Comparison of ENCODE assay signal across 35 mouse cellular contexts in the genomic region with DNA sequence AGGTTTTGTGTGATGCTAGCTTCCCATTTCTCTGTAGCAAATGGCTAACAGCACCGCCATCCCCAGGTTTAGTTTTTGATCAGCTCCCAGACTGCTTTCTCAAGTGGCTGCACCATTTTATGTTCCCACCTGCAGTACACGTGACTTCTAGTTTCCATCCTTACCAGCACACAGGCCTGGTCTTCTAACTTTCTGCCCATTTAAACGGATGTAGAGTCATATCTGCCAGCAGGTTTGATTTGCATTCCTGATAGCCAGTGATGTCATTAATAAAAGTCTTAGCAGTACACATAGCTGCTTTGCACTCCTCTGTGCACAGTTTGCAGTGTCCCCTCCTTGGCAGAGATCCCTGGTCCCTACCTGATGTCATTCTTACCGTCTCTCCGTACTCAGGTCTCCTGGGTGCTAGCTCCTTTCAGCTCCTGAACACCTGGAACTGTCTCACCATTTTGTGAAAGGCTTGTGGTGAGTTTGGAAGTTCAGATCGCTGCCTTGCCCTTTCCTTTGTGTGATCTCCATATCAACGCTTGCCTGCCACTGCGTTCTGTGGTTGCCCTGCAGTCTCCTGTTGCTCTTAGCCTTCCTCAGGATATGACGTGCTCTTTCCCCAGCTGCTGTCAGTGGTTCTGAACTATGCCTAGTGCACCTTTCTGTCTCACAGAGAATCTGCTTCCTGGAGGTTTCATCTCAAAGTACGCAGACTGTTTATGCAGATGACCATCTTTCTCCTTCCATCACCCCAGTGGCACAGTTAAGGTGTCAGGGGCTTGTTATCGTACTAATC. TPM values are rescaled to one million over a fixed set of nuclear protein-coding genes. Genes with fewer than 3 reads are reported as not detected.
DNase-seq lines count a peak whose midpoint lies in the region; ATAC-seq lines count a peak whose summit lies in the region.
"Had no signal": no experiment of that assay in that cellular context is flagged by ENCODE, and none has a peak within 500 bp of the region (broad histone marks: within the 10 kb centered on the region; RNA-seq: fewer than 3 reads in every experiment).

No protein-coding gene starts in this region.

- DNase-seq in thymus, postnatal 4 days, result peak; percentile 25
- DNase-seq in thymus, adult 18-20 months, result no peak
- peak; percentile 16 for DNase-seq in T-cell, adult 2 months (ENCODE audit: low spot score)
- DNase-seq in naive thymus-derived CD4-positive, alpha-beta T cell, adult 2 months (ENCODE audit: low read depth), result peak; percentile 21
- DNase-seq in cerebellum, postnatal 10 days, result no peak
- DNase-seq in hindbrain, embryonic 11.5 days (ENCODE audit: low spot score), result no peak
- DNase-seq: adrenal gland, postnatal 10 days; B cell, adult 2 months; cerebellum, adult 8-10 months; cerebellum, postnatal 36 days; embryo, embryonic 11 days; gastrocnemius, postnatal 14 days; heart, adult 18-20 months; heart, postnatal 36 days; kidney, adult 2 months; kidney, postnatal 4 days; layer of hippocampus, postnatal 36 days; left cerebral cortex, postnatal 4 days; liver, embryonic 13.5 days; lung, adult 18-20 months; lung, postnatal 4 days; thymus, postnatal 36 days had no signal

- no peaks in the 10 kb centered on the region for H3K27me3 ChIP-seq in neural tube, embryonic 15.5 days (replicated peaks)
- H3K27me3 ChIP-seq in hindbrain, embryonic 11.5 days (ENCODE audit: control insufficient read depth, insufficient read depth, low read length), result no peaks in the 10 kb centered on the region
- H3K27me3 ChIP-seq: embryonic facial prominence, embryonic 12.5 days; intestine, embryonic 15.5 days; limb, embryonic 15.5 days; liver, embryonic 13.5 days; midbrain, embryonic 12.5 days; neural tube, embryonic 13.5 days had no signal

- H3K9me3 ChIP-seq in neural tube, embryonic 15.5 days (replicated peaks), result no peaks in the 10 kb centered on the region
- no peaks in the 10 kb centered on the region for H3K9me3 ChIP-seq in hindbrain, embryonic 11.5 days (ENCODE audit: control insufficient read depth, low read length)
- H3K9me3 ChIP-seq: embryonic facial prominence, embryonic 12.5 days; forebrain, embryonic 10.5 days; intestine, embryonic 15.5 days; limb, embryonic 15.5 days; liver, embryonic 13.5 days; midbrain, embryonic 12.5 days had no signal

- no peak overlapping the region for H3K4me3 ChIP-seq in neural tube, embryonic 15.5 days (replicated peaks)
- H3K4me3 ChIP-seq in hindbrain, embryonic 11.5 days (ENCODE audit: low read depth, low read length), result no peak overlapping the region
- H3K4me3 ChIP-seq: embryonic facial prominence, embryonic 12.5 days; forebrain, embryonic 10.5 days; intestine, embryonic 15.5 days; limb, embryonic 15.5 days; liver, embryonic 13.5 days; midbrain, embryonic 12.5 days; myocyte; neural tube, embryonic 13.5 days had no signal

- peak; percentile 75 to 84 for ATAC-seq in hematopoietic stem cell, adult 5-6 weeks (replicated peaks in 1 of 2; ENCODE audit: insufficient read depth in 1 of 2, low FRiP score in 2 of 2, low TSS enrichment in 1 of 2, low read depth in 1 of 2, poor library complexity in 2 of 2, severe bottlenecking in 2 of 2)
- ATAC-seq in neural tube, embryonic 15.5 days (ENCODE audit: low FRiP score), result no peak
- no peak for ATAC-seq in hindbrain, embryonic 11.5 days (ENCODE audit: low FRiP score)
- ATAC-seq: intestine, embryonic 15.5 days; lung, postnatal 0 days had no signal

- no peak overlapping the region for H3K4me2 ChIP-seq in neural tube, embryonic 15.5 days
- no peak overlapping the region for H3K4me2 ChIP-seq in hindbrain, embryonic 11.5 days (replicated peaks; ENCODE audit: low read depth, low read length)
- H3K4me2 ChIP-seq: embryonic facial prominence, embryonic 12.5 days; heart, embryonic 11.5 days; hindbrain, embryonic 14.5 days; intestine, embryonic 15.5 days; limb, embryonic 15.5 days; liver, embryonic 13.5 days; midbrain, embryonic 12.5 days; neural tube, embryonic 13.5 days had no signal

- 81% methylated on average over 11 of the region's 11 CpGs for WGBS in neural tube, embryonic 15.5 days
- WGBS in hindbrain, embryonic 11.5 days, result 87% methylated on average over 11 of the region's 11 CpGs

- no peaks in the 10 kb centered on the region for H3K4me1 ChIP-seq in neural tube, embryonic 15.5 days
- no peaks in the 10 kb centered on the region for H3K4me1 ChIP-seq in hindbrain, embryonic 11.5 days (replicated peaks; ENCODE audit: control insufficient read depth, insufficient read depth, low read length)
- H3K4me1 ChIP-seq: embryonic facial prominence, embryonic 12.5 days; forebrain, embryonic 10.5 days; intestine, embryonic 15.5 days; limb, embryonic 15.5 days; liver, embryonic 13.5 days; midbrain, embryonic 12.5 days; neural tube, embryonic 13.5 days had no signal

- no peak overlapping the region for H3K9ac ChIP-seq in neural tube, embryonic 15.5 days (replicated peaks)
- no peak overlapping the region for H3K9ac ChIP-seq in hindbrain, embryonic 11.5 days (ENCODE audit: low read depth, low read length)
- H3K9ac ChIP-seq: embryonic facial prominence, embryonic 12.5 days; hindbrain, embryonic 14.5 days; intestine, embryonic 15.5 days; limb, embryonic 15.5 days; liver, embryonic 13.5 days; midbrain, embryonic 12.5 days; neural tube, embryonic 13.5 days had no signal

- no peaks in the 10 kb centered on the region for H3K36me3 ChIP-seq in neural tube, embryonic 15.5 days
- H3K36me3 ChIP-seq in hindbrain, embryonic 11.5 days (ENCODE audit: control insufficient read depth, insufficient read depth, low read length), result no peaks in the 10 kb centered on the region
- H3K36me3 ChIP-seq: embryonic facial prominence, embryonic 12.5 days; forebrain, embryonic 10.5 days; intestine, embryonic 15.5 days; limb, embryonic 15.5 days; liver, embryonic 13.5 days; midbrain, embryonic 12.5 days; neural tube, embryonic 13.5 days had no signal

- H3K27ac ChIP-seq in neural tube, embryonic 15.5 days (replicated peaks), result no peak overlapping the region
- H3K27ac ChIP-seq in hindbrain, embryonic 11.5 days (ENCODE audit: low read depth, low read length), result no peak overlapping the region
- H3K27ac ChIP-seq: embryonic facial prominence, embryonic 12.5 days; forebrain, embryonic 10.5 days; hindbrain, embryonic 14.5 days; intestine, embryonic 15.5 days; kidney, postnatal 0 days; limb, embryonic 15.5 days; liver, embryonic 13.5 days; midbrain, embryonic 12.5 days; neural tube, embryonic 13.5 days had no signal

RNA-seq across cellular contexts. Expression of a gene that starts 41.7 kb away (rescaled TPM):
- 21.4 and 44.2 TPM in 2 replicates for total RNA-seq in hematopoietic stem cell, adult 5-6 weeks (2017)
- 90.0 and 93.4 TPM in 2 replicates for polyA plus RNA-seq in neural tube, embryonic 15.5 days (2015; fragmentation: Nextera tagmentation; extraction: Ambion mirVana)
- 66.8 and 74.2 TPM in 2 replicates for polyA plus RNA-seq in hindbrain, embryonic 11.5 days (2014; fragmentation: Nextera tagmentation; extraction: Ambion mirVana)

Comparison
In these comparisons a context has a peak if more than half of its experiments do, and no peak if none do; other contexts are left out.
1. DNase-seq: peak in thymus, postnatal 4 days (single experiment), T-cell, adult 2 months (single experiment) and naive thymus-derived CD4-positive, alpha-beta T cell, adult 2 months (single experiment); none in thymus, adult 18-20 months (0 of 2), cerebellum, postnatal 10 days (0 of 2) and hindbrain, embryonic 11.5 days (single experiment).
2. ATAC-seq: peak in hematopoietic stem cell, adult 5-6 weeks (2 of 2); none in neural tube, embryonic 15.5 days (single experiment) and hindbrain, embryonic 11.5 days (single experiment).